Mouse (Mus musculus) lung, postnatal 36 days (tissue): ENCODE measurements at regions not wholly inside any gene's neighbourhood (a gene's known extent, or its start where the extent isn't known, plus 50 kb on each side); places are given as distances from the start of the nearest gene placed in this dataset.

ENCODE experiments used
- DNase-seq: peaks from one replicate; pipeline ENCODE4 v3.0.0; 2022; ENCODE audit warnings: mixed read lengths

GRCm38 (mm10) chr6:54754810-54755209 is 61.9 kb upstream of the Znrf2 start:
- DNase-seq: no peak

- DNase-seq: peak; percentile 27
Measured at GRCm38 (mm10) chr6:54757511-54757911, 59.2 kb upstream of the Znrf2 start.

GRCm38 (mm10) chr6:54758112-54758511 is 58.6 kb upstream of the Znrf2 start:
- DNase-seq: peak; percentile 59

GRCm38 (mm10) chr6:54759263-54759662 is 57.5 kb upstream of the Znrf2 start:
- DNase-seq: no peak

- DNase-seq: peak; percentile 44
Measured at GRCm38 (mm10) chr6:54759942-54760498, 56.7 kb upstream of the Znrf2 start.

GRCm38 (mm10) chr6:54760541-54760940 is 56.2 kb upstream of the Znrf2 start:
- no peak for DNase-seq

GRCm38 (mm10) chr6:54762021-54762420 is 54.7 kb upstream of the Znrf2 start:
- no peak for DNase-seq

GRCm38 (mm10) chr6:54762499-54762898 is 54.2 kb upstream of the Znrf2 start:
- DNase-seq: no peak

GRCm38 (mm10) chr6:54763669-54764068 is 53.0 kb upstream of the Znrf2 start:
- DNase-seq: no peak

GRCm38 (mm10) chr6:54765715-54766114 is 51.0 kb upstream of the Znrf2 start:
- no peak for DNase-seq

GRCm38 (mm10) chr6:54766485-54767112 is 50.1 kb upstream of the Znrf2 start:
- DNase-seq: no peak
